Mouse (Mus musculus) embryo, embryonic 11 days (tissue): ENCODE results near the gene Olfr419.

Source experiments
- DNase-seq: peaks from one replicate; pipeline ENCODE4 v3.0.0-alpha.2; 2015

Gene Olfr419

GRCm38 (mm10) chr1:174251961-174252360 lies at the start of gene Olfr419:
TSS of gene Olfr419 (minus strand) at chr1:174252061.
- DNase-seq = no peak

- DNase-seq = no peak
Observed at GRCm38 (mm10) chr1:174270643-174271042, 18.8 kb upstream of the Olfr419 start.

- DNase-seq = no peak
Observed at GRCm38 (mm10) chr1:174269162-174269561, 17.3 kb upstream of the Olfr419 start.

- no peak for DNase-seq
Observed at GRCm38 (mm10) chr1:174267816-174268215, 16.0 kb upstream of the Olfr419 start.

GRCm38 (mm10) chr1:174250376-174250775 lies 1.5 kb downstream of the Olfr419 start:
- DNase-seq = no peak

- DNase-seq = no peak
Observed at GRCm38 (mm10) chr1:174247170-174247569, 4.7 kb downstream of the Olfr419 start.

- no peak for DNase-seq
Observed at GRCm38 (mm10) chr1:174246080-174246479, 5.8 kb downstream of the Olfr419 start.

GRCm38 (mm10) chr1:174244621-174245020 lies 7.2 kb downstream of the Olfr419 start:
- DNase-seq = no peak

GRCm38 (mm10) chr1:174239916-174240315 lies 11.9 kb downstream of the Olfr419 start:
- no peak for DNase-seq

- DNase-seq = no peak
Observed at GRCm38 (mm10) chr1:174216528-174217204, 35.2 kb downstream of the Olfr419 start.

GRCm38 (mm10) chr1:174215270-174216038 lies 36.4 kb downstream of the Olfr419 start:
- DNase-seq = no peak

- no peak for DNase-seq
Observed at GRCm38 (mm10) chr1:174212286-174212685, 39.6 kb downstream of the Olfr419 start.

- no peak for DNase-seq
Observed at GRCm38 (mm10) chr1:174204699-174205098, 47.2 kb downstream of the Olfr419 start.
